Mouse (Mus musculus) megakaryocyte, embryonic 14.5 days (primary cell): ENCODE measurements around the gene Sbf1. TPM values are rescaled to one million over a fixed set of nuclear protein-coding genes. Genes with fewer than 3 reads are reported as not detected.

Source experiments
- H3K27me3 ChIP-seq: replicated peaks from 2 replicates; pipeline ENCODE3; 2012; ENCODE audit warnings: inconsistent platforms
- H3K36me3 ChIP-seq: replicated peaks from 2 replicates; pipeline ENCODE3; 2012; ENCODE audit warnings: low read length, inconsistent platforms, mixed read lengths
- H3K4me1 ChIP-seq: 2 replicates; pipeline ENCODE4 v1.6.1; 2012; ENCODE audit warnings: inconsistent platforms
- H3K4me3 ChIP-seq: replicated peaks from 2 replicates; pipeline ENCODE3; 2012; ENCODE audit warnings: moderate library complexity, mild to moderate bottlenecking, inconsistent platforms
- H3K9me3 ChIP-seq: 2 replicates; pipeline ENCODE4 v1.6.1; 2012; ENCODE audit warnings: inconsistent platforms
- FLI1 ChIP-seq: IDR thresholded peaks from 2 replicates; pipeline ENCODE4 v1.6.1; 2012; ENCODE audit warnings: low read length, inconsistent platforms, mixed read lengths
- GATA1 ChIP-seq: IDR thresholded peaks from 3 replicates; pipeline ENCODE4 v1.6.1; 2012; ENCODE audit warnings: mixed read lengths, low read length, inconsistent platforms, borderline replicate concordance
- polyA plus RNA-seq: library from polyadenylated mRNA; stranded (reverse); fragments of >175 nt; gene quantifications from 2 replicates; pipeline ENCODE4 v1.2.3, GENCODE M21; 2012; ENCODE audit warnings: low replicate concordance; ENCODE audit not compliant: insufficient read depth

Gene Sbf1
- polyA plus RNA-seq, 1 experiment: 172 TPM

DNA sequence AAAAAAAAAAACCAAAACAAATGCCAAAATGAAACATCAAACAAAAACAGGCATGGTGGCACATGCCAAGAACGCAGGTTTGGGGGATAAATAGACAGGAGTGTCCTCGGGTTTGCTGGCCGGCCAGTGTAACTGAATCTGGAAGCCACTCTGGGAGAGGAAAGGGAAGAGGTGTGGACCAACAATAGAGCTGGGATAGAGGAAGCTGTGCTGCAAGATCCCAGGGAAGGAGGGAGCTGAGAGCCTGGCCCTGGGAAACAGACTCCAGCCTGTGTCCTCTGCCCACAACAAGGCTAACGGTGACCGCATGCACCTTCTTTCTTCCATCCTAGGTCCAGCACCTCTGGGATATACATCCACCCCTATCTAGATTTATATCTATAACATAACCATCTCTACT is 35.3 kb upstream of the Sbf1 start:
- no peaks in the 10 kb centered on the region for H3K9me3 ChIP-seq
- TF ChIP-seq GATA1 (no peak), FLI1 (no peak)
- no peaks in the 10 kb centered on the region for H3K27me3 ChIP-seq
- H3K4me1 ChIP-seq: peaks cover 35% of the 10 kb centered on the region
- H3K36me3 ChIP-seq: peaks cover 47% of the 10 kb centered on the region
- H3K4me3 ChIP-seq: no peak overlapping the region

DNA sequence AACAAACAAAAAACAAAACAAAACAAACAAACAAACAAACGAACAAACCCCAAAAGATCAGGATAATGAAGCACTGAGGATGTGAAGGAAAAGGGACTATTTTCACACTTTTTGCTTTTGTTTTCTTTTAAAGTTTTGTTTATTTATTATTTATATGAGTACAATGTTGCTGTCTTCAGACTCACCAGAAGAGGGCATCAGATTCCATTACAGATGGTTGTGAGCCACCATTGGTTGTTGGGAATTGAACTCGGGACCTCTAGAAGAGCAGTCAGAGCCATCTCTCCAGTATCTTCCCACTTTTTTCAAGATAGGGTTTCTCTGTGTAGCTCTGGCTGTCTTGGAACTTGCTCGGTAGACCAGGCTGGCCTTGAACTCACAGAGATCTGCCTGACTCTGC is 28.2 kb upstream of the Sbf1 start:
- H3K4me3 ChIP-seq: no peak overlapping the region
- H3K4me1 ChIP-seq: peaks cover 17% of the 10 kb centered on the region
- TF ChIP-seq GATA1: no peak
- TF ChIP-seq FLI1: no peak
- no peaks in the 10 kb centered on the region for H3K36me3 ChIP-seq
- no peaks in the 10 kb centered on the region for H3K9me3 ChIP-seq
- peaks cover 7% of the 10 kb centered on the region for H3K27me3 ChIP-seq

- TF ChIP-seq FLI1: no peak
- TF ChIP-seq GATA1: no peak
- peaks cover 11% of the 10 kb centered on the region for H3K27me3 ChIP-seq
- H3K4me1 ChIP-seq: peaks cover 8% of the 10 kb centered on the region
- H3K4me3 ChIP-seq: no peak overlapping the region
- no peaks in the 10 kb centered on the region for H3K36me3 ChIP-seq
- no peaks in the 10 kb centered on the region for H3K9me3 ChIP-seq
These were observed 26.6 kb upstream of the Sbf1 start for GRCm38 (mm10) chr15:89341678-89342077.

DNA sequence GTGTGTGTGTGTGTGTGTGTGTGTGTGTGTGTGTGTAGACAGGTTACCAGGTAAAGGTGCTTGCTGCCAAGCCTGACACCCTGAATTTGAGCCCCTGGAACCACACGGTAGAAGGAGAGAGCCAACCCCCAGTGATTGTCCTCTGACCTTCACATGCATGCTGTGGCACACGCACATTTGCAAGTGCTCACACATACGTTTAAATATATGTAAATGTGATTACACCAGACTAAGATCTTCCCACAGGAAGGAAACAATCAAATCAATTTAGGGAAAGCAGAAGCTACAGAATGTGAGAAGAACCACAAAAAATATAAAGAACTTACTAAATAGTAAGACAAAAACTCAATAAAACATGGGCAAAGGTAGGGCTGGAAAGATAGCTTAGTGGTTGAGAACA is 25.0 kb upstream of the Sbf1 start:
- TF ChIP-seq GATA1: no peak
- TF ChIP-seq FLI1: no peak
- Histone ChIP-seq H3K9me3 (no peaks in the 10 kb centered on the region), H3K4me1 (peaks cover 8% of the 10 kb centered on the region), H3K27me3 (peaks cover 24% of the 10 kb centered on the region), H3K36me3 (no peaks in the 10 kb centered on the region), H3K4me3 (no peak overlapping the region)

GRCm38 (mm10) chr15:89339696-89340095 is 24.6 kb upstream of the Sbf1 start:
- TF ChIP-seq GATA1 (no peak), FLI1 (no peak)
- Histone ChIP-seq H3K4me1 (peaks cover 8% of the 10 kb centered on the region), H3K4me3 (no peak overlapping the region), H3K9me3 (no peaks in the 10 kb centered on the region), H3K27me3 (peaks cover 28% of the 10 kb centered on the region), H3K36me3 (no peaks in the 10 kb centered on the region)

GRCm38 (mm10) chr15:89336422-89336821 is 21.3 kb upstream of the Sbf1 start:
- peaks cover 8% of the 10 kb centered on the region for H3K4me1 ChIP-seq
- TF ChIP-seq GATA1 (no peak), FLI1 (no peak)
- H3K27me3 ChIP-seq: peaks cover 36% of the 10 kb centered on the region
- no peak overlapping the region for H3K4me3 ChIP-seq
- no peaks in the 10 kb centered on the region for H3K9me3 ChIP-seq
- H3K36me3 ChIP-seq: no peaks in the 10 kb centered on the region

GRCm38 (mm10) chr15:89334774-89335537 is 19.8 kb upstream of the Sbf1 start:
- TF ChIP-seq FLI1: no peak
- TF ChIP-seq GATA1: no peak
- no peaks in the 10 kb centered on the region for H3K9me3 ChIP-seq
- H3K4me3 ChIP-seq: no peak overlapping the region
- H3K27me3 ChIP-seq: peaks cover 33% of the 10 kb centered on the region
- H3K36me3 ChIP-seq: no peaks in the 10 kb centered on the region
- peaks cover 6% of the 10 kb centered on the region; the same call in 1 of the 2 replicates for H3K4me1 ChIP-seq

GRCm38 (mm10) chr15:89334271-89334670 is 19.2 kb upstream of the Sbf1 start, which contains the start of gene Miox:
TSS of gene Miox (plus strand) at chr15:89334398.
- Histone ChIP-seq H3K36me3 (no peaks in the 10 kb centered on the region), H3K4me3 (no peak within 1 kb of the TSS), H3K4me1 (no peaks in the 10 kb centered on the region), H3K27me3 (peaks cover 33% of the 10 kb centered on the region), H3K9me3 (no peaks in the 10 kb centered on the region)
- TF ChIP-seq FLI1 (no peak), GATA1 (no peak)

GRCm38 (mm10) chr15:89326441-89326840 is 11.3 kb upstream of the Sbf1 start:
- no peak overlapping the region for H3K4me3 ChIP-seq
- TF ChIP-seq FLI1 (no peak), GATA1 (no peak)
- H3K36me3 ChIP-seq: no peaks in the 10 kb centered on the region
- H3K4me1 ChIP-seq: peaks cover 23% of the 10 kb centered on the region
- H3K27me3 ChIP-seq: peaks cover 47% of the 10 kb centered on the region
- H3K9me3 ChIP-seq: no peaks in the 10 kb centered on the region

GRCm38 (mm10) chr15:89323656-89324055 is 8.5 kb upstream of the Sbf1 start:
- H3K36me3 ChIP-seq: no peaks in the 10 kb centered on the region
- peaks cover 47% of the 10 kb centered on the region for H3K27me3 ChIP-seq
- peaks cover 35% of the 10 kb centered on the region for H3K4me1 ChIP-seq
- no peak for TF ChIP-seq FLI1
- TF ChIP-seq GATA1: no peak
- no peak overlapping the region for H3K4me3 ChIP-seq
- no peaks in the 10 kb centered on the region for H3K9me3 ChIP-seq
